Mouse (Mus musculus) forebrain, embryonic 13.5 days (tissue): ENCODE measurements around the gene Tmem131l. TPM values are rescaled to one million over a fixed set of nuclear protein-coding genes. Genes with fewer than 3 reads are reported as not detected.
A peak's percentile ranks its signal among the peaks of the same experiment; 100 is the strongest.

Source experiments
- ATAC-seq: fragments of 200-750 bp; cut with Nextera tagmentation; 2 replicates; pipeline ENCODE4 v1.8.0; 2017
- H3K27ac ChIP-seq: fragments of 300-500 bp; sonication (generic); 2 replicates; pipeline ENCODE4 v1.5.1; 2015; ENCODE audit warnings: inconsistent platforms, mild to moderate bottlenecking, moderate library complexity
- H3K27me3 ChIP-seq: fragments of 300-500 bp; sonication (generic); 2 replicates; pipeline ENCODE4 v1.6.1; 2015; ENCODE audit warnings: mild to moderate bottlenecking, inconsistent platforms
- H3K36me3 ChIP-seq: fragments of 300-500 bp; sonication (generic); 2 replicates; pipeline ENCODE4 v1.6.1; 2015; ENCODE audit warnings: mild to moderate bottlenecking, inconsistent platforms; ENCODE audit not compliant: poor library complexity, severe bottlenecking
- H3K4me1 ChIP-seq: fragments of 300-500 bp; sonication (generic); 2 replicates; pipeline ENCODE4 v1.6.1; 2015; ENCODE audit warnings: inconsistent platforms
- H3K4me2 ChIP-seq: fragments of 300-500 bp; sonication (generic); 2 replicates; pipeline ENCODE4 v1.6.1; 2015; ENCODE audit warnings: inconsistent platforms, mild to moderate bottlenecking, moderate library complexity
- H3K4me3 ChIP-seq: fragments of 300-500 bp; sonication (generic); 2 replicates; pipeline ENCODE4 v1.5.1; 2015; ENCODE audit warnings: mild to moderate bottlenecking, inconsistent platforms
- H3K9ac ChIP-seq: fragments of 300-500 bp; sonication (generic); 2 replicates; pipeline ENCODE4 v1.6.1; 2015; ENCODE audit warnings: mild to moderate bottlenecking, inconsistent platforms
- H3K9me3 ChIP-seq: fragments of 300-500 bp; sonication (generic); replicated peaks from 2 replicates; pipeline ENCODE4 v1.6.1; 2016; ENCODE audit warnings: inconsistent platforms
- WGBS: fragments of 180-500 bp; shearing (Covaris S2); methylation state at CpG from one replicate; pipeline ENCODE4 v1.1.7; 2015; 5-methylcytosine and 5-hydroxymethylcytosine counted together
- polyA plus RNA-seq: library from polyadenylated mRNA; unstranded; fragments of >200 nt; fragmentation: Nextera tagmentation; extraction: Ambion mirVana; gene quantifications from 2 replicates; pipeline ENCODE4 v1.2.1, GENCODE M21; 2015

The Tmem131l gene
- polyA plus RNA-seq, 1 experiment from 2014 or later: 139 TPM

GRCm38 (mm10) chr3:84040476-84041082, 604 bp upstream of the Tmem131l start:
- WGBS: 4% methylated on average over 23 of the region's 23 CpGs
- ATAC-seq: no peak
- H3K4me2 ChIP-seq: peak overlapping the region; percentile 83

GRCm38 (mm10) chr3:84038981-84039645, 862 bp downstream of the Tmem131l start:
- Histone ChIP-seq H3K36me3 (peaks cover 11% of the 10 kb centered on the region), H3K27me3 (0 out of 2 replicates have a peak, but pooled peaks cover 2% of the 10 kb centered on the region), H3K9ac (peak overlapping the region; percentile 100), H3K4me3 (peak overlapping the region; percentile 98), H3K4me2 (peak overlapping the region; percentile 83), H3K9me3 (no peaks in the 10 kb centered on the region), H3K27ac (peak overlapping the region; percentile 94), H3K4me1 (peaks cover 41% of the 10 kb centered on the region)
- under 1% methylated on average over 42 of the region's 42 CpGs for WGBS
- peak; percentile 11 for ATAC-seq

More at GRCm38 (mm10) chr3:84040476-84041082, 604 bp upstream of the Tmem131l start:
- H3K9ac ChIP-seq: peak overlapping the region; percentile 100
- 0 out of 2 replicates have a peak, but pooled peaks cover 2% of the 10 kb centered on the region for H3K27me3 ChIP-seq
- H3K9me3 ChIP-seq: no peaks in the 10 kb centered on the region
- H3K4me3 ChIP-seq: peak overlapping the region; percentile 98
- H3K4me1 ChIP-seq: peaks cover 27% of the 10 kb centered on the region
- H3K36me3 ChIP-seq: 0 out of 2 replicates have a peak, but pooled peaks cover 5% of the 10 kb centered on the region
- H3K27ac ChIP-seq: peak overlapping the region; percentile 94

GRCm38 (mm10) chr3:84038126-84038525, 1.8 kb downstream of the Tmem131l start:
- Histone ChIP-seq H3K27me3 (0 out of 2 replicates have a peak, but pooled peaks cover 2% of the 10 kb centered on the region), H3K27ac (no peak overlapping the region), H3K36me3 (peaks cover 20% of the 10 kb centered on the region), H3K4me3 (peak overlapping the region; percentile 98), H3K9me3 (no peaks in the 10 kb centered on the region), H3K9ac (peak overlapping the region; percentile 100), H3K4me1 (peaks cover 51% of the 10 kb centered on the region), H3K4me2 (peak overlapping the region; percentile 83)
- no peak for ATAC-seq
- 41% methylated on average over 1 of the region's 1 CpGs for WGBS

GRCm38 (mm10) chr3:84037536-84037935, 2.4 kb downstream of the Tmem131l start:
- ATAC-seq: no peak
- 81% methylated on average over 3 of the region's 3 CpGs for WGBS
- Histone ChIP-seq H3K27me3 (0 out of 2 replicates have a peak, but pooled peaks cover 2% of the 10 kb centered on the region), H3K4me2 (peak overlapping the region; percentile 83), H3K36me3 (peaks cover 25% of the 10 kb centered on the region), H3K9me3 (no peaks in the 10 kb centered on the region), H3K4me3 (peak overlapping the region; percentile 98), H3K27ac (no peak overlapping the region), H3K9ac (peak overlapping the region; percentile 100), H3K4me1 (peaks cover 57% of the 10 kb centered on the region)

- H3K4me2 ChIP-seq: peak overlapping the region; percentile 83
- no peak overlapping the region for H3K9ac ChIP-seq
- H3K36me3 ChIP-seq: peaks cover 28% of the 10 kb centered on the region
- peak overlapping the region; percentile 98 for H3K4me3 ChIP-seq
- ATAC-seq: no peak
- 89% methylated on average over 4 of the region's 4 CpGs for WGBS
- H3K27me3 ChIP-seq: 0 out of 2 replicates have a peak, but pooled peaks cover 2% of the 10 kb centered on the region
- H3K4me1 ChIP-seq: peaks cover 59% of the 10 kb centered on the region
- no peak overlapping the region for H3K27ac ChIP-seq
- H3K9me3 ChIP-seq: no peaks in the 10 kb centered on the region
These were observed 3.1 kb downstream of the Tmem131l start for GRCm38 (mm10) chr3:84036866-84037265.

- ATAC-seq: no peak
These were observed 4.1 kb downstream of the Tmem131l start for GRCm38 (mm10) chr3:84035728-84036364.

GRCm38 (mm10) chr3:84034115-84034780, 5.7 kb downstream of the Tmem131l start:
- no peak for ATAC-seq
- peaks cover 61% of the 10 kb centered on the region for H3K4me1 ChIP-seq

More at GRCm38 (mm10) chr3:84035728-84036364, 4.1 kb downstream of the Tmem131l start:
- peaks cover 59% of the 10 kb centered on the region for H3K4me1 ChIP-seq
- no peak overlapping the region for H3K27ac ChIP-seq
- H3K9ac ChIP-seq: no peak overlapping the region
- H3K36me3 ChIP-seq: peaks cover 37% of the 10 kb centered on the region
- H3K27me3 ChIP-seq: no peaks in the 10 kb centered on the region
- peak overlapping the region; percentile 12; the same call in 1 of the 2 replicates for H3K4me3 ChIP-seq
- 89% methylated on average over 6 of the region's 6 CpGs for WGBS
- H3K4me2 ChIP-seq: peak overlapping the region; percentile 83
- no peaks in the 10 kb centered on the region for H3K9me3 ChIP-seq

GRCm38 (mm10) chr3:84032933-84033730, 6.8 kb downstream of the Tmem131l start:
- Histone ChIP-seq H3K27ac (0 out of 2 replicates have a peak overlapping the region, but pooled peaks have one; percentile 25), H3K27me3 (no peaks in the 10 kb centered on the region), H3K4me3 (0 out of 2 replicates have a peak overlapping the region, but pooled peaks have one; percentile 0), H3K4me2 (peak overlapping the region; percentile 36), H3K9me3 (no peaks in the 10 kb centered on the region), H3K36me3 (peaks cover 62% of the 10 kb centered on the region), H3K4me1 (peaks cover 69% of the 10 kb centered on the region), H3K9ac (peak overlapping the region; percentile 43)
- WGBS: 76% methylated on average over 10 of the region's 10 CpGs
- ATAC-seq: 0 out of 2 replicates have a peak, but pooled peaks have one; percentile 40

More at GRCm38 (mm10) chr3:84034115-84034780, 5.7 kb downstream of the Tmem131l start:
- WGBS: 95% methylated on average over 5 of the region's 5 CpGs
- Histone ChIP-seq H3K9me3 (no peaks in the 10 kb centered on the region), H3K36me3 (peaks cover 51% of the 10 kb centered on the region), H3K4me3 (no peak overlapping the region), H3K9ac (no peak overlapping the region), H3K4me2 (peak overlapping the region; percentile 83), H3K27ac (no peak overlapping the region), H3K27me3 (no peaks in the 10 kb centered on the region)

- H3K4me1 ChIP-seq: peaks cover 68% of the 10 kb centered on the region
- H3K4me2 ChIP-seq: no peak overlapping the region
- peaks cover 66% of the 10 kb centered on the region for H3K36me3 ChIP-seq
- no peaks in the 10 kb centered on the region for H3K9me3 ChIP-seq
- no peak overlapping the region for H3K27ac ChIP-seq
- H3K9ac ChIP-seq: no peak overlapping the region
- no peaks in the 10 kb centered on the region for H3K27me3 ChIP-seq
- WGBS: 89% methylated on average over 5 of the region's 5 CpGs
- ATAC-seq: no peak
- H3K4me3 ChIP-seq: no peak overlapping the region
These were observed 7.6 kb downstream of the Tmem131l start for GRCm38 (mm10) chr3:84032419-84032818.

GRCm38 (mm10) chr3:84031216-84031615, 8.8 kb downstream of the Tmem131l start:
- Histone ChIP-seq H3K36me3 (peaks cover 74% of the 10 kb centered on the region), H3K4me1 (peaks cover 66% of the 10 kb centered on the region)

GRCm38 (mm10) chr3:84028968-84029367, 11.0 kb downstream of the Tmem131l start:
- no peak for ATAC-seq
- H3K9ac ChIP-seq: no peak overlapping the region
- no peak overlapping the region for H3K4me3 ChIP-seq
- H3K4me2 ChIP-seq: no peak overlapping the region
- H3K4me1 ChIP-seq: peaks cover 63% of the 10 kb centered on the region
- WGBS: 68% methylated on average over 4 of the region's 4 CpGs
- H3K27ac ChIP-seq: no peak overlapping the region
- peaks cover 77% of the 10 kb centered on the region for H3K36me3 ChIP-seq
- H3K9me3 ChIP-seq: no peaks in the 10 kb centered on the region
- H3K27me3 ChIP-seq: no peaks in the 10 kb centered on the region

More at GRCm38 (mm10) chr3:84031216-84031615, 8.8 kb downstream of the Tmem131l start:
- Histone ChIP-seq H3K4me3 (no peak overlapping the region), H3K4me2 (no peak overlapping the region), H3K27ac (no peak overlapping the region), H3K9me3 (no peaks in the 10 kb centered on the region), H3K27me3 (no peaks in the 10 kb centered on the region), H3K9ac (no peak overlapping the region)
- ATAC-seq: no peak
- 88% methylated on average over 3 of the region's 3 CpGs for WGBS
